In genomic region chr17:27611519-27611884, GRCm38 (mm10) we compare ENCODE assay signal across 17 mouse cellular contexts. TPM values are rescaled to one million over a fixed set of nuclear protein-coding genes. Genes with fewer than 3 reads are reported as not detected.
DNase-seq lines count a peak whose midpoint lies in the region; ATAC-seq and TF ChIP-seq lines count a peak whose summit lies in the region.
"Had no signal": no experiment of that assay in that cellular context is flagged by ENCODE, and none has a peak within 500 bp of the region (broad histone marks: within the 10 kb centered on the region; RNA-seq: fewer than 3 reads in every experiment).

No protein-coding gene starts in this region.

- no peaks in the 10 kb centered on the region for H3K27me3 ChIP-seq in forebrain, postnatal 0 days (ENCODE audit: insufficient read depth, low read length)
- no peaks in the 10 kb centered on the region for H3K27me3 ChIP-seq in forebrain, embryonic 12.5 days
- H3K27me3 ChIP-seq in hindbrain, embryonic 15.5 days = no peaks in the 10 kb centered on the region
- no peaks in the 10 kb centered on the region for H3K27me3 ChIP-seq in hindbrain, embryonic 10.5 days (ENCODE audit: insufficient read depth, poor library complexity, severe bottlenecking)
- H3K27me3 ChIP-seq in liver, embryonic 14.5 days (ENCODE audit: control insufficient read depth, insufficient read depth, low read length) = no peaks in the 10 kb centered on the region
- H3K27me3 ChIP-seq in lung, postnatal 0 days (replicated peaks; ENCODE audit: insufficient read depth, low read length) = no peaks in the 10 kb centered on the region
- H3K27me3 ChIP-seq: intestine, embryonic 15.5 days had no signal

- H3K27ac ChIP-seq in forebrain, postnatal 0 days (ENCODE audit: low read depth, low read length) = peak overlapping the region; percentile 16; the same call in 1 of the 2 replicates
- H3K27ac ChIP-seq in forebrain, embryonic 12.5 days = no peak overlapping the region
- 0 out of 2 replicates have a peak overlapping the region, but pooled peaks have one; percentile 28 for H3K27ac ChIP-seq in hindbrain, embryonic 15.5 days (replicated peaks)
- no peak overlapping the region for H3K27ac ChIP-seq in hindbrain, embryonic 10.5 days
- H3K27ac ChIP-seq in liver, embryonic 14.5 days = no peak overlapping the region
- H3K27ac ChIP-seq in lung, postnatal 0 days (ENCODE audit: low read length) = no peak overlapping the region
- H3K27ac ChIP-seq: intestine, embryonic 15.5 days had no signal

- H3K4me2 ChIP-seq in forebrain, postnatal 0 days (ENCODE audit: low read depth) = no peak overlapping the region
- no peak overlapping the region for H3K4me2 ChIP-seq in forebrain, embryonic 12.5 days
- no peak overlapping the region for H3K4me2 ChIP-seq in hindbrain, embryonic 15.5 days
- no peak overlapping the region for H3K4me2 ChIP-seq in liver, embryonic 14.5 days (ENCODE audit: low read depth)
- no peak overlapping the region for H3K4me2 ChIP-seq in lung, postnatal 0 days (replicated peaks; ENCODE audit: low read depth, low read length)
- H3K4me2 ChIP-seq: intestine, embryonic 15.5 days had no signal

- no peak for ATAC-seq in forebrain, postnatal 0 days
- ATAC-seq in forebrain, embryonic 12.5 days (ENCODE audit: low FRiP score) = no peak
- ATAC-seq in hindbrain, embryonic 15.5 days (ENCODE audit: low FRiP score, low read depth) = no peak
- ATAC-seq in liver, embryonic 14.5 days (ENCODE audit: insufficient read depth) = peak; percentile 56; the same call in 1 of the 2 replicates
- no peak for ATAC-seq in lung, postnatal 0 days
- ATAC-seq: intestine, embryonic 15.5 days had no signal

- H3K4me3 ChIP-seq in forebrain, postnatal 0 days (ENCODE audit: low read depth, low read length) = no peak overlapping the region
- no peak overlapping the region for H3K4me3 ChIP-seq in forebrain, embryonic 12.5 days (replicated peaks)
- no peak overlapping the region for H3K4me3 ChIP-seq in hindbrain, embryonic 15.5 days
- no peak overlapping the region for H3K4me3 ChIP-seq in hindbrain, embryonic 10.5 days
- H3K4me3 ChIP-seq in liver, embryonic 14.5 days (ENCODE audit: insufficient read depth in 1 of 2, low read depth in 2 of 2, low read length in 2 of 2) = no peak overlapping the region
- no peak overlapping the region for H3K4me3 ChIP-seq in lung, postnatal 0 days (ENCODE audit: low read depth, low read length)
- H3K4me3 ChIP-seq: intestine, embryonic 15.5 days had no signal

- TF ChIP-seq CTCF in forebrain, postnatal 0 days (IDR thresholded peaks at IDR 0.05; ENCODE audit: low read depth) = no peak
- TF ChIP-seq CTCF in liver, embryonic 14.5 days (IDR thresholded peaks at IDR 0.05; ENCODE audit: low read depth) = no peak
- no peak for TF ChIP-seq CTCF in lung, postnatal 0 days (IDR thresholded peaks at IDR 0.05)

- WGBS in forebrain, postnatal 0 days = 62% methylated on average over 3 of the region's 3 CpGs
- WGBS in forebrain, embryonic 12.5 days = 80% methylated on average over 3 of the region's 3 CpGs
- 82% methylated on average over 3 of the region's 3 CpGs for WGBS in hindbrain, embryonic 15.5 days
- WGBS in hindbrain, embryonic 10.5 days = 76% methylated on average over 3 of the region's 3 CpGs
- 40% methylated on average over 3 of the region's 3 CpGs for WGBS in liver, embryonic 14.5 days (ENCODE audit: insufficient replicate concordance)
- WGBS in lung, postnatal 0 days = 46% methylated on average over 3 of the region's 3 CpGs

- H3K36me3 ChIP-seq in forebrain, postnatal 0 days (ENCODE audit: insufficient read depth) = peaks cover 6% of the 10 kb centered on the region
- peaks cover 14% of the 10 kb centered on the region for H3K36me3 ChIP-seq in forebrain, embryonic 12.5 days (replicated peaks)
- no peaks in the 10 kb centered on the region for H3K36me3 ChIP-seq in hindbrain, embryonic 15.5 days
- H3K36me3 ChIP-seq in hindbrain, embryonic 10.5 days = peaks cover 38% of the 10 kb centered on the region
- H3K36me3 ChIP-seq in liver, embryonic 14.5 days (replicated peaks; ENCODE audit: control insufficient read depth, insufficient read depth, low read depth) = no peaks in the 10 kb centered on the region
- H3K36me3 ChIP-seq in lung, postnatal 0 days (ENCODE audit: insufficient read depth, low read length) = no peaks in the 10 kb centered on the region

- H3K4me1 ChIP-seq in forebrain, postnatal 0 days (ENCODE audit: insufficient read depth) = peaks cover 20% of the 10 kb centered on the region
- H3K4me1 ChIP-seq in forebrain, embryonic 12.5 days = peaks cover 26% of the 10 kb centered on the region
- H3K4me1 ChIP-seq in hindbrain, embryonic 15.5 days (replicated peaks) = peaks cover 44% of the 10 kb centered on the region
- H3K4me1 ChIP-seq in hindbrain, embryonic 10.5 days (replicated peaks) = peaks cover 30% of the 10 kb centered on the region
- peaks cover 12 to 21% of the 10 kb centered on the region in 2 experiments for H3K4me1 ChIP-seq in liver, embryonic 14.5 days (replicated peaks; ENCODE audit: control insufficient read depth in 2 of 2, insufficient read depth in 2 of 2, low read length in 1 of 2)
- no peaks in the 10 kb centered on the region for H3K4me1 ChIP-seq in lung, postnatal 0 days (ENCODE audit: insufficient read depth, low read depth, low read length)

- no peaks in the 10 kb centered on the region for H3K9me3 ChIP-seq in forebrain, postnatal 0 days (ENCODE audit: low read length)
- H3K9me3 ChIP-seq in forebrain, embryonic 12.5 days = no peaks in the 10 kb centered on the region
- no peaks in the 10 kb centered on the region for H3K9me3 ChIP-seq in hindbrain, embryonic 15.5 days
- H3K9me3 ChIP-seq in hindbrain, embryonic 10.5 days = peaks cover under 1% of the 10 kb centered on the region; the same call in 1 of the 2 replicates
- H3K9me3 ChIP-seq in liver, embryonic 14.5 days (ENCODE audit: control insufficient read depth, low read length) = no peaks in the 10 kb centered on the region
- no peaks in the 10 kb centered on the region for H3K9me3 ChIP-seq in lung, postnatal 0 days (ENCODE audit: low read length)
- H3K9me3 ChIP-seq: intestine, embryonic 15.5 days had no signal

- TF ChIP-seq EP300 in liver, embryonic 14.5 days (IDR thresholded peaks at IDR 0.05; ENCODE audit: low read depth) = peak; percentile 15; the same call in 1 of the 2 replicates
- no peak for TF ChIP-seq EP300 in lung, postnatal 0 days (IDR thresholded peaks at IDR 0.05)

- H3K9ac ChIP-seq in forebrain, postnatal 0 days = no peak overlapping the region
- H3K9ac ChIP-seq in forebrain, embryonic 12.5 days = no peak overlapping the region
- no peak overlapping the region for H3K9ac ChIP-seq in hindbrain, embryonic 15.5 days
- H3K9ac ChIP-seq in liver, embryonic 14.5 days (replicated peaks) = no peak overlapping the region
- H3K9ac ChIP-seq in lung, postnatal 0 days (replicated peaks; ENCODE audit: low read depth) = no peak overlapping the region
- H3K9ac ChIP-seq: intestine, embryonic 15.5 days had no signal

- DNase-seq in forebrain, postnatal 0 days = no peak
- no peak for DNase-seq in hindbrain, embryonic 10.5 days (ENCODE audit: low spot score)
- DNase-seq in ES-CJ7 (ENCODE audit: low read depth, low spot score) = peak; percentile 54
- DNase-seq in liver, embryonic 14.5 days (ENCODE audit: low read depth in 3 of 3, low spot score in 3 of 3) = no peak
- DNase-seq in thymus, postnatal 10 days (ENCODE audit: low spot score in 2 of 2) = no peak
- DNase-seq in lung, postnatal 0 days (ENCODE audit: low spot score) = no peak
- DNase-seq: gastrocnemius, postnatal 14 days; kidney, postnatal 25 days; lung, adult 18-20 months; right cerebral cortex, adult 18-20 months; thymus, adult 18-20 months had no signal

RNA-seq across cellular contexts. Expression of gene Nudt3, which starts 11.8 kb away (rescaled TPM):
- total RNA-seq in forebrain, postnatal 0 days (2014; rRNA removed) = 324 and 329 TPM in 2 replicates
- 249 TPM in 2 replicates for polyA plus RNA-seq in forebrain, postnatal 0 days (2015; fragmentation: Nextera tagmentation; extraction: Ambion mirVana)
- polyA plus RNA-seq in forebrain, embryonic 12.5 days (2016; fragmentation: Nextera tagmentation; extraction: Ambion mirVana) = 170 and 178 TPM in 2 replicates
- 247 and 265 TPM in 2 replicates for polyA plus RNA-seq in hindbrain, embryonic 15.5 days (2015; fragmentation: Nextera tagmentation; extraction: Ambion mirVana)
- 90.6 and 145 TPM in 2 replicates for polyA plus RNA-seq in hindbrain, embryonic 10.5 days (2016; fragmentation: Nextera tagmentation; extraction: Ambion mirVana)
- polyA plus RNA-seq in liver, embryonic 14.5 days (2012; rRNA removed) = 15.3 and 20.9 TPM in 2 replicates
- 10.3 and 10.7 TPM in 2 replicates for polyA plus RNA-seq in liver, embryonic 14.5 days (2014; fragmentation: Nextera tagmentation; extraction: Ambion mirVana)
- polyA plus RNA-seq in lung, postnatal 0 days (2015; fragmentation: Nextera tagmentation; extraction: Ambion mirVana) = 47.6 and 54.1 TPM in 2 replicates

RNA-seq across cellular contexts. Expression of gene RPS10-NUDT3, which starts 23.5 kb away (rescaled TPM):
- not detected in 2 replicates for total RNA-seq in forebrain, postnatal 0 days (2014; rRNA removed)
- not detected in 2 replicates for polyA plus RNA-seq in forebrain, postnatal 0 days (2015; fragmentation: Nextera tagmentation; extraction: Ambion mirVana)
- polyA plus RNA-seq in forebrain, embryonic 12.5 days (2016; fragmentation: Nextera tagmentation; extraction: Ambion mirVana) = not detected in 2 replicates
- not detected in 2 replicates for polyA plus RNA-seq in hindbrain, embryonic 15.5 days (2015; fragmentation: Nextera tagmentation; extraction: Ambion mirVana)
- 0.86 TPM in 1 of 2 replicates, not detected in the other for polyA plus RNA-seq in hindbrain, embryonic 10.5 days (2016; fragmentation: Nextera tagmentation; extraction: Ambion mirVana)
- polyA plus RNA-seq in liver, embryonic 14.5 days (2012; rRNA removed) = not detected in 2 replicates
- not detected in 2 replicates for polyA plus RNA-seq in liver, embryonic 14.5 days (2014; fragmentation: Nextera tagmentation; extraction: Ambion mirVana)
- polyA plus RNA-seq in lung, postnatal 0 days (2015; fragmentation: Nextera tagmentation; extraction: Ambion mirVana) = not detected in 2 replicates
- total RNA-seq: adrenal gland, postnatal 14 days; gastrocnemius, postnatal 14 days had no signal
- polyA plus RNA-seq: C2C12; intestine, embryonic 15.5 days; neural tube, embryonic 11.5 days had no signal

RNA-seq across cellular contexts. Expression of gene Rps10, which starts 25.0 kb away (rescaled TPM):
- total RNA-seq in forebrain, postnatal 0 days (2014; rRNA removed) = 1,348 and 1,517 TPM in 2 replicates
- 502 and 620 TPM in 2 replicates for polyA plus RNA-seq in forebrain, postnatal 0 days (2015; fragmentation: Nextera tagmentation; extraction: Ambion mirVana)
- polyA plus RNA-seq in forebrain, embryonic 12.5 days (2016; fragmentation: Nextera tagmentation; extraction: Ambion mirVana) = 699 and 734 TPM in 2 replicates
- polyA plus RNA-seq in hindbrain, embryonic 15.5 days (2015; fragmentation: Nextera tagmentation; extraction: Ambion mirVana) = 455 and 507 TPM in 2 replicates
- 827 and 832 TPM in 2 replicates for polyA plus RNA-seq in hindbrain, embryonic 10.5 days (2016; fragmentation: Nextera tagmentation; extraction: Ambion mirVana)
- 1,128 and 1,708 TPM in 2 replicates for polyA plus RNA-seq in liver, embryonic 14.5 days (2012; rRNA removed)
- 697 and 712 TPM in 2 replicates for polyA plus RNA-seq in liver, embryonic 14.5 days (2014; fragmentation: Nextera tagmentation; extraction: Ambion mirVana)
- 627 and 659 TPM in 2 replicates for polyA plus RNA-seq in lung, postnatal 0 days (2015; fragmentation: Nextera tagmentation; extraction: Ambion mirVana)

RNA-seq across cellular contexts. Expression of gene Pacsin1, which starts 43.8 kb away (rescaled TPM):
- total RNA-seq in forebrain, postnatal 0 days (2014; rRNA removed) = 29.3 and 38.7 TPM in 2 replicates
- 42.5 and 62.5 TPM in 2 replicates for polyA plus RNA-seq in forebrain, postnatal 0 days (2015; fragmentation: Nextera tagmentation; extraction: Ambion mirVana)
- 9.0 and 12.7 TPM in 2 replicates for polyA plus RNA-seq in forebrain, embryonic 12.5 days (2016; fragmentation: Nextera tagmentation; extraction: Ambion mirVana)
- polyA plus RNA-seq in hindbrain, embryonic 15.5 days (2015; fragmentation: Nextera tagmentation; extraction: Ambion mirVana) = 55.1 and 61.9 TPM in 2 replicates
- 3.4 and 3.6 TPM in 2 replicates for polyA plus RNA-seq in hindbrain, embryonic 10.5 days (2016; fragmentation: Nextera tagmentation; extraction: Ambion mirVana)
- polyA plus RNA-seq in liver, embryonic 14.5 days (2012; rRNA removed) = 0.03 and 0.08 TPM in 2 replicates
- polyA plus RNA-seq in liver, embryonic 14.5 days (2014; fragmentation: Nextera tagmentation; extraction: Ambion mirVana) = 0.14 TPM in 1 of 2 replicates, not detected in the other
- polyA plus RNA-seq in lung, postnatal 0 days (2015; fragmentation: Nextera tagmentation; extraction: Ambion mirVana) = 0.45 and 0.70 TPM in 2 replicates
- polyA plus RNA-seq: C2C12 had no signal

RNA-seq across cellular contexts. Expression of gene AI413582, which starts 45.9 kb away (rescaled TPM):
- 35.0 and 70.3 TPM in 2 replicates for total RNA-seq in forebrain, postnatal 0 days (2014; rRNA removed)
- polyA plus RNA-seq in forebrain, postnatal 0 days (2015; fragmentation: Nextera tagmentation; extraction: Ambion mirVana) = 85.2 and 92.8 TPM in 2 replicates
- 14.0 and 16.6 TPM in 2 replicates for polyA plus RNA-seq in forebrain, embryonic 12.5 days (2016; fragmentation: Nextera tagmentation; extraction: Ambion mirVana)
- 67.4 and 71.9 TPM in 2 replicates for polyA plus RNA-seq in hindbrain, embryonic 15.5 days (2015; fragmentation: Nextera tagmentation; extraction: Ambion mirVana)
- 19.1 and 23.9 TPM in 2 replicates for polyA plus RNA-seq in hindbrain, embryonic 10.5 days (2016; fragmentation: Nextera tagmentation; extraction: Ambion mirVana)
- polyA plus RNA-seq in liver, embryonic 14.5 days (2012; rRNA removed) = 9.9 and 11.7 TPM in 2 replicates
- polyA plus RNA-seq in liver, embryonic 14.5 days (2014; fragmentation: Nextera tagmentation; extraction: Ambion mirVana) = 15.2 and 18.9 TPM in 2 replicates
- polyA plus RNA-seq in lung, postnatal 0 days (2015; fragmentation: Nextera tagmentation; extraction: Ambion mirVana) = 30.8 and 38.6 TPM in 2 replicates

Comparison
In these comparisons a context has a peak if more than half of its experiments do, and no peak if none do; other contexts are left out.
1. H3K27ac ChIP-seq: peak in forebrain, postnatal 0 days (single experiment) and hindbrain, embryonic 15.5 days (single experiment); none in forebrain, embryonic 12.5 days (single experiment), hindbrain, embryonic 10.5 days (single experiment), liver, embryonic 14.5 days (single experiment) and lung, postnatal 0 days (single experiment).